Mouse (Mus musculus): ENCODE measurements around the gene Calm2.

Gene Calm2

GRCm38 (mm10) chr17:87458911-87459749 is 12.4 kb upstream of the Calm2 start:
- DNase-seq (ENCODE audit: low spot score): peak; percentile 57

- DNase-seq (ENCODE audit: low spot score): no peak
These were observed 11.2 kb upstream of the Calm2 start for GRCm38 (mm10) chr17:87457961-87458360.

- no peak for DNase-seq (ENCODE audit: low spot score)
These were observed 7.4 kb upstream of the Calm2 start for GRCm38 (mm10) chr17:87454121-87454520.

- DNase-seq (ENCODE audit: low spot score): no peak
These were observed 6.6 kb upstream of the Calm2 start for GRCm38 (mm10) chr17:87453336-87453735.

- no peak for DNase-seq (ENCODE audit: low spot score)
These were observed 2.1 kb upstream of the Calm2 start for GRCm38 (mm10) chr17:87448881-87449280.

- no peak for DNase-seq (ENCODE audit: low spot score)
These were observed 1.6 kb upstream of the Calm2 start for GRCm38 (mm10) chr17:87448339-87448738.

- no peak for DNase-seq (ENCODE audit: low spot score)
These were observed 971 bp upstream of the Calm2 start for GRCm38 (mm10) chr17:87447612-87448200.

- peak; percentile 64 for DNase-seq (ENCODE audit: low spot score)
These were observed 593 bp downstream of the Calm2 start for GRCm38 (mm10) chr17:87445917-87446766.

- DNase-seq (ENCODE audit: low spot score): peak; percentile 28
These were observed 1.3 kb downstream of the Calm2 start for GRCm38 (mm10) chr17:87445337-87445916.

- no peak for DNase-seq (ENCODE audit: low spot score)
These were observed 2.0 kb downstream of the Calm2 start for GRCm38 (mm10) chr17:87444763-87445162.

- DNase-seq (ENCODE audit: low spot score): no peak
These were observed 5.2 kb downstream of the Calm2 start for GRCm38 (mm10) chr17:87441537-87441936.

GRCm38 (mm10) chr17:87439441-87439840 is 7.3 kb downstream of the Calm2 start:
- no peak for DNase-seq (ENCODE audit: low spot score)

- DNase-seq (ENCODE audit: low spot score): no peak
These were observed 12.8 kb downstream of the Calm2 start for GRCm38 (mm10) chr17:87433929-87434328.

- no peak for DNase-seq (ENCODE audit: low spot score)
These were observed 14.0 kb downstream of the Calm2 start for GRCm38 (mm10) chr17:87432743-87433142.

GRCm38 (mm10) chr17:87432314-87432713 is 14.4 kb downstream of the Calm2 start:
- no peak for DNase-seq (ENCODE audit: low spot score)

GRCm38 (mm10) chr17:87429431-87429830 is 17.3 kb downstream of the Calm2 start:
- DNase-seq (ENCODE audit: low spot score): no peak

GRCm38 (mm10) chr17:87427511-87427910 is 19.2 kb downstream of the Calm2 start, which contains the start of gene Stpg4:
TSS of gene Stpg4 (minus strand) at chr17:87427741.
- DNase-seq (ENCODE audit: low spot score): no peak

- DNase-seq (ENCODE audit: low spot score): no peak
These were observed 28.7 kb downstream of the Calm2 start for GRCm38 (mm10) chr17:87418082-87418481.

- no peak for DNase-seq (ENCODE audit: low spot score)
These were observed 40.1 kb downstream of the Calm2 start for GRCm38 (mm10) chr17:87406646-87407045.

GRCm38 (mm10) chr17:87405576-87405975 is 41.2 kb downstream of the Calm2 start:
- no peak for DNase-seq (ENCODE audit: low spot score)

- no peak for DNase-seq (ENCODE audit: low spot score)
These were observed 43.3 kb downstream of the Calm2 start for GRCm38 (mm10) chr17:87403462-87403861.

GRCm38 (mm10) chr17:87402444-87402843 is 44.3 kb downstream of the Calm2 start:
- no peak for DNase-seq (ENCODE audit: low spot score)

Data from embryo, embryonic 10 days (tissue).